Mouse (Mus musculus): ENCODE data around the gene Rgl2. TPM values are rescaled to one million over a fixed set of nuclear protein-coding genes. Genes with fewer than 3 reads are reported as not detected.

Gene Rgl2
- total and polyA plus RNA-seq, 2 experiments from 2014 or later, result 21.1 to 144 TPM

- no peak for DNase-seq (ENCODE audit: low spot score)
- TF ChIP-seq EP300 (IDR thresholded peaks at IDR 0.05; ENCODE audit: low read depth) (no peak), CTCF (IDR thresholded peaks at IDR 0.05; ENCODE audit: low read depth) (no peak)
- Histone ChIP-seq H3K9me3 (replicated peaks; ENCODE audit: control insufficient read depth, low read length) (no peaks in the 10 kb centered on the region), H3K9ac (replicated peaks; ENCODE audit: low read depth, low read length) (no peak overlapping the region), H3K27ac (ENCODE audit: low read depth) (no peak overlapping the region), H3K27me3 (ENCODE audit: control insufficient read depth, insufficient read depth, low read length) (no peaks in the 10 kb centered on the region), H3K36me3 (replicated peaks; ENCODE audit: control insufficient read depth, insufficient read depth, low read length) (peaks cover 45% of the 10 kb centered on the region), H3K4me3 (ENCODE audit: low read depth, low read length) (no peak overlapping the region), H3K4me2 (ENCODE audit: low read depth, low read length) (no peak overlapping the region), H3K4me1 (ENCODE audit: control insufficient read depth, insufficient read depth) (peaks cover 8% of the 10 kb centered on the region)
- no peak for ATAC-seq (ENCODE audit: insufficient read depth, low read depth)
- WGBS, result 92% methylated on average over 31 of the region's 31 CpGs
These were observed 18.1 kb upstream of the Rgl2 start for GRCm38 (mm10) chr17:33911052-33911812.

- H3K9me3 ChIP-seq (replicated peaks; ENCODE audit: control insufficient read depth, low read length), result no peaks in the 10 kb centered on the region
- H3K4me2 ChIP-seq (ENCODE audit: low read depth, low read length), result no peak overlapping the region
- DNase-seq (ENCODE audit: low spot score), result no peak
- no peak overlapping the region for H3K27ac ChIP-seq (ENCODE audit: low read depth)
- H3K4me1 ChIP-seq (ENCODE audit: control insufficient read depth, insufficient read depth), result peaks cover 12% of the 10 kb centered on the region
- WGBS, result 88% methylated on average over 28 of the region's 28 CpGs
- H3K9ac ChIP-seq (replicated peaks; ENCODE audit: low read depth, low read length), result no peak overlapping the region
- no peak for ATAC-seq (ENCODE audit: insufficient read depth, low read depth)
- no peak overlapping the region for H3K4me3 ChIP-seq (ENCODE audit: low read depth, low read length)
- H3K27me3 ChIP-seq (ENCODE audit: control insufficient read depth, insufficient read depth, low read length), result no peaks in the 10 kb centered on the region
- no peak for TF ChIP-seq EP300 (IDR thresholded peaks at IDR 0.05; ENCODE audit: low read depth)
- no peak for TF ChIP-seq CTCF (IDR thresholded peaks at IDR 0.05; ENCODE audit: low read depth)
- H3K36me3 ChIP-seq (replicated peaks; ENCODE audit: control insufficient read depth, insufficient read depth, low read length), result peaks cover 45% of the 10 kb centered on the region
These were observed 17.4 kb upstream of the Rgl2 start for GRCm38 (mm10) chr17:33911813-33912414.

GRCm38 (mm10) chr17:33913264-33913663 is 16.1 kb upstream of the Rgl2 start:
- 86% methylated on average over 10 of the region's 10 CpGs for WGBS
- Histone ChIP-seq H3K4me1 (ENCODE audit: control insufficient read depth, insufficient read depth) (peaks cover 9% of the 10 kb centered on the region), H3K4me2 (ENCODE audit: low read depth, low read length) (no peak overlapping the region), H3K9me3 (replicated peaks; ENCODE audit: control insufficient read depth, low read length) (no peaks in the 10 kb centered on the region), H3K36me3 (replicated peaks; ENCODE audit: control insufficient read depth, insufficient read depth, low read length) (peaks cover 45% of the 10 kb centered on the region), H3K4me3 (ENCODE audit: low read depth, low read length) (no peak overlapping the region), H3K27ac (ENCODE audit: low read depth) (no peak overlapping the region), H3K9ac (replicated peaks; ENCODE audit: low read depth, low read length) (no peak overlapping the region), H3K27me3 (ENCODE audit: control insufficient read depth, insufficient read depth, low read length) (no peaks in the 10 kb centered on the region)
- ATAC-seq (ENCODE audit: insufficient read depth, low read depth) (no peak), DNase-seq (ENCODE audit: low spot score) (no peak)
- no peak for TF ChIP-seq EP300 (IDR thresholded peaks at IDR 0.05; ENCODE audit: low read depth)
- TF ChIP-seq CTCF (IDR thresholded peaks at IDR 0.05; ENCODE audit: low read depth), result no peak

- Histone ChIP-seq H3K27me3 (ENCODE audit: control insufficient read depth, insufficient read depth, low read length) (no peaks in the 10 kb centered on the region), H3K27ac (ENCODE audit: low read depth) (no peak overlapping the region), H3K36me3 (replicated peaks; ENCODE audit: control insufficient read depth, insufficient read depth, low read length) (peaks cover 45% of the 10 kb centered on the region), H3K4me2 (ENCODE audit: low read depth, low read length) (no peak overlapping the region), H3K9me3 (replicated peaks; ENCODE audit: control insufficient read depth, low read length) (no peaks in the 10 kb centered on the region), H3K4me3 (ENCODE audit: low read depth, low read length) (no peak overlapping the region), H3K4me1 (ENCODE audit: control insufficient read depth, insufficient read depth) (peaks cover 8% of the 10 kb centered on the region), H3K9ac (replicated peaks; ENCODE audit: low read depth, low read length) (no peak overlapping the region)
- TF ChIP-seq CTCF (IDR thresholded peaks at IDR 0.05; ENCODE audit: low read depth), result no peak
- no peak for TF ChIP-seq EP300 (IDR thresholded peaks at IDR 0.05; ENCODE audit: low read depth)
- no peak for DNase-seq (ENCODE audit: low spot score)
- no peak for ATAC-seq (ENCODE audit: insufficient read depth, low read depth)
- 95% methylated on average over 8 of the region's 8 CpGs for WGBS
These were observed 15.4 kb upstream of the Rgl2 start for GRCm38 (mm10) chr17:33913905-33914304.

GRCm38 (mm10) chr17:33914969-33915391 is 14.4 kb upstream of the Rgl2 start:
- no peak for ATAC-seq (ENCODE audit: insufficient read depth, low read depth)
- peaks cover 8% of the 10 kb centered on the region for H3K4me1 ChIP-seq (ENCODE audit: control insufficient read depth, insufficient read depth)
- H3K9ac ChIP-seq (replicated peaks; ENCODE audit: low read depth, low read length), result no peak overlapping the region
- no peak for DNase-seq (ENCODE audit: low spot score)
- WGBS, result 65% methylated on average over 13 of the region's 13 CpGs
- no peaks in the 10 kb centered on the region for H3K27me3 ChIP-seq (ENCODE audit: control insufficient read depth, insufficient read depth, low read length)
- no peak for TF ChIP-seq EP300 (IDR thresholded peaks at IDR 0.05; ENCODE audit: low read depth)
- TF ChIP-seq CTCF (IDR thresholded peaks at IDR 0.05; ENCODE audit: low read depth), result 0 out of 2 replicates have a peak, but pooled peaks have one; percentile 10
- peak overlapping the region; percentile 72; the same call in 1 of the 2 replicates for H3K27ac ChIP-seq (ENCODE audit: low read depth)
- peaks cover 45% of the 10 kb centered on the region for H3K36me3 ChIP-seq (replicated peaks; ENCODE audit: control insufficient read depth, insufficient read depth, low read length)
- no peak overlapping the region for H3K4me3 ChIP-seq (ENCODE audit: low read depth, low read length)
- H3K9me3 ChIP-seq (replicated peaks; ENCODE audit: control insufficient read depth, low read length), result no peaks in the 10 kb centered on the region
- H3K4me2 ChIP-seq (ENCODE audit: low read depth, low read length), result no peak overlapping the region

All from heart, postnatal 0 days (tissue).